Mouse (Mus musculus) liver, embryonic 14.5 days (tissue): ENCODE measurements around the gene Syt1. TPM values are rescaled to one million over a fixed set of nuclear protein-coding genes. Genes with fewer than 3 reads are reported as not detected.

Experiments used
- ATAC-seq: fragments of 200-750 bp; cut with Nextera tagmentation; 2 replicates; pipeline ENCODE4 v1.8.0; 2017; ENCODE audit warnings: moderate number of reproducible peaks, mild to moderate bottlenecking, moderate library complexity; ENCODE audit not compliant: insufficient read depth
- DNase-seq, 3 experiments: peaks; one replicate each; pipeline ENCODE4 v3.0.0-alpha.2; 2012 to 2013; ENCODE audit warnings: low read depth in 3 of 3, low spot score in 3 of 3
- H3K27ac ChIP-seq: fragments of 300-500 bp; sonication (generic); 2 replicates; pipeline ENCODE4 v1.5.1; 2014; ENCODE audit warnings: moderate library complexity, mild to moderate bottlenecking, control low read depth, inconsistent platforms
- H3K27me3 ChIP-seq: fragments of 300-500 bp; sonication (generic); 2 replicates; pipeline ENCODE4 v1.6.1; 2014; ENCODE audit warnings: mild to moderate bottlenecking, low read length, moderate library complexity; ENCODE audit not compliant: control insufficient read depth, insufficient read depth
- H3K36me3 ChIP-seq: fragments of 300-500 bp; sonication (generic); replicated peaks from 2 replicates; pipeline ENCODE4 v1.6.1; 2014; ENCODE audit warnings: low read depth; ENCODE audit not compliant: control insufficient read depth, insufficient read depth
- H3K4me1 ChIP-seq, 2 experiments: fragments of 200-500 bp in 1 of 2; fragments of 300-500 bp in 1 of 2; sonication (generic) in 1 of 2; replicated peaks; 2 replicates each; pipeline ENCODE4 v1.6.1; 2012 to 2014; ENCODE audit warnings: antibody characterized with exemption in 1 of 2, inconsistent platforms in 1 of 2, low read length in 1 of 2; ENCODE audit not compliant: control insufficient read depth in 2 of 2, insufficient read depth in 2 of 2
- H3K4me2 ChIP-seq: fragments of 300-500 bp; sonication (generic); 2 replicates; pipeline ENCODE4 v1.6.1; 2014; ENCODE audit warnings: low read depth, mild to moderate bottlenecking, control low read depth, moderate library complexity
- H3K4me3 ChIP-seq, 2 experiments: fragments of 200-500 bp in 1 of 2; fragments of 300-500 bp in 1 of 2; sonication (generic) in 1 of 2; 2 replicates each; pipeline ENCODE4 v1.5.1; 2012 to 2014; ENCODE audit warnings: low read depth in 2 of 2, low read length in 2 of 2, mild to moderate bottlenecking in 2 of 2, control low read depth in 1 of 2, inconsistent platforms in 1 of 2, moderate library complexity in 1 of 2; ENCODE audit not compliant: insufficient read depth in 1 of 2
- H3K9ac ChIP-seq: fragments of 300-500 bp; sonication (generic); replicated peaks from 2 replicates; pipeline ENCODE4 v1.6.1; 2014; ENCODE audit warnings: mild to moderate bottlenecking, control low read depth, moderate library complexity
- H3K9me3 ChIP-seq: fragments of 300-500 bp; sonication (generic); 2 replicates; pipeline ENCODE4 v1.6.1; 2016; ENCODE audit warnings: low read length, mixed read lengths; ENCODE audit not compliant: control insufficient read depth
- CTCF ChIP-seq: IDR thresholded peaks from 2 replicates; pipeline ENCODE4 v1.5.1; 2016; ENCODE audit warnings: antibody characterized with exemption, low read depth, control low read depth
- EP300 ChIP-seq: IDR thresholded peaks from 2 replicates; pipeline ENCODE4 v1.6.1; 2016; ENCODE audit warnings: antibody characterized with exemption, low read depth
- WGBS: fragments of 180-500 bp; shearing (Covaris S2); extraction: QIAGEN DNeasy Blood & Tissue Kit; methylation state at CpG from one replicate; pipeline ENCODE4 v1.1.7; 2014; ENCODE audit not compliant: insufficient replicate concordance; 5-methylcytosine and 5-hydroxymethylcytosine counted together
- polyA plus RNA-seq, 2 experiments: library from polyadenylated mRNA; depleted of rRNA in 1 of 2; stranded (reverse) in 1 of 2; unstranded in 1 of 2; fragments of >200 nt; fragmentation: Nextera tagmentation in 1 of 2; extraction: Ambion mirVana in 1 of 2; gene quantifications; 2 replicates each; pipeline versions ENCODE4 v1.2.1 to v1.2.3; 2012 to 2014

Syt1 gene
- polyA plus RNA-seq, 2 experiments = 0.02 to 0.04 TPM

DNA sequence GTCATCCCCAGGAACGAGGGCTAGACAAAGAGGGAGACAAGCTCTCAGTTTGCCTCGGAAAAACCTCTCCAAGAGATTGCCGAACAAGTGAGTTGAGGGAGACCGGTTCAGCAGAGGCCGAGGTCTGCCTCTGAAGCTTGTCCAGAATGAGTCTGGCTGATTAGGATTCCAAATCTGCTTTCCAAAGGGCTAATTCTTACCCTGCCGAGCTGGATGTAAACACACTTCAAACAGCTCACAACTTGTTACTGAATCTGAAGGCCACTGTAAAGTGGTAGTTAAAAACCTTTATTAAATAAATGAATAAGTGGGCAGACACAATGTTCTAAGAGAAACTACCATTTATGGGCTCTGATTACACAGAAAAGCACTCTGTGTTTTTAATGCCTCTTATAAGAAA, 491.6 kb downstream of the Syt1 start:
- DNase-seq (no peak), ATAC-seq (no peak)
- Histone ChIP-seq H3K9ac (no peak overlapping the region), H3K27me3 (no peaks in the 10 kb centered on the region), H3K27ac (no peak overlapping the region), H3K36me3 (no peaks in the 10 kb centered on the region), H3K9me3 (no peaks in the 10 kb centered on the region), H3K4me3 (no peak overlapping the region), H3K4me1 (no peaks in the 10 kb centered on the region), H3K4me2 (no peak overlapping the region)
- TF ChIP-seq EP300 = no peak
- TF ChIP-seq CTCF = no peak
- 56% methylated on average over 6 of the region's 6 CpGs for WGBS

DNA sequence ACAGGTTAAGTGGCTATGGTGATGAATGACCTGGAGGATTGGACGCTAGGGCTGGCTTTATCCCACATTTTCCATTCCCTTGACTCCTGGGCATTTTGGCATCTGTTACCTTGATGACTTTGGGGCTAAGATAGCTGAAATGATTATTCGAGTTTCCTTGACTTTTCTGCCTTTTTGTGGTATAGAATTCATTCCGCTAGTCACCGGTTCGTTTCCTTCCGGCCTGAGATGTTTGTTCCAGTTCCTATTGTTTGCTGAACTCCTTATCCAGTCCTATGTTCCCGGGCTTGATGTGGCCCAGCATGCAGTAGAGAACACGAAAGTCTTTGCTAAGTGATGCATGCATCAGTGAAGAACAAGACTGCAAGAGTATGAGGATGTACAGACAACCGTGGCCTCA, 493.7 kb downstream of the Syt1 start:
- H3K36me3 ChIP-seq = no peaks in the 10 kb centered on the region
- no peak overlapping the region for H3K4me2 ChIP-seq
- no peak overlapping the region for H3K27ac ChIP-seq
- TF ChIP-seq EP300 = no peak
- no peak for TF ChIP-seq CTCF
- no peaks in the 10 kb centered on the region for H3K4me1 ChIP-seq
- H3K4me3 ChIP-seq = no peak overlapping the region
- WGBS = 53% methylated on average over 9 of the region's 9 CpGs
- ATAC-seq (no peak), DNase-seq (no peak)
- no peak overlapping the region for H3K9ac ChIP-seq
- no peaks in the 10 kb centered on the region for H3K9me3 ChIP-seq
- no peaks in the 10 kb centered on the region for H3K27me3 ChIP-seq

DNA sequence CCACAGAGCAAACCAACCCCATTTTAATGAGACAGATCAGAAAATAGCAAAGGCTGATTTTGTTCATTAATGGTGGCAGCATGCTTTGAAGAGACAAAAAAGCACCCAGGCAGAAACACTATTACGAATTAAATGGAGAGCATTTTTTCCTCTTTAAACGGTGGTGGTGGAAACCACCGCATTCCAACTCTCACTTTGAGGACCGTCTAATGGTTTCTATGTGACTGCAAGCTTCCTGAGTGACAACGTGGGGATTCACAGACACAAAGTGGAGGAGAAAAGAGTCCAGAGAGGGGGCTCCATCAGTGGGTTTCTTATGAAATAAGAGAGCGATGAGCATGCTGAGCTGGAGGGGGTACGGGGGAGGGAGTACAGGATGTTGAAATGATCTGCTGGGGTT, 496.1 kb downstream of the Syt1 start:
- Histone ChIP-seq H3K27me3 (no peaks in the 10 kb centered on the region), H3K4me3 (no peak overlapping the region), H3K36me3 (no peaks in the 10 kb centered on the region), H3K4me2 (no peak overlapping the region), H3K27ac (no peak overlapping the region), H3K4me1 (no peaks in the 10 kb centered on the region), H3K9ac (no peak overlapping the region), H3K9me3 (no peaks in the 10 kb centered on the region)
- ATAC-seq (no peak), DNase-seq (no peak)
- 57% methylated on average over 7 of the region's 7 CpGs for WGBS
- TF ChIP-seq CTCF = no peak
- no peak for TF ChIP-seq EP300

DNA sequence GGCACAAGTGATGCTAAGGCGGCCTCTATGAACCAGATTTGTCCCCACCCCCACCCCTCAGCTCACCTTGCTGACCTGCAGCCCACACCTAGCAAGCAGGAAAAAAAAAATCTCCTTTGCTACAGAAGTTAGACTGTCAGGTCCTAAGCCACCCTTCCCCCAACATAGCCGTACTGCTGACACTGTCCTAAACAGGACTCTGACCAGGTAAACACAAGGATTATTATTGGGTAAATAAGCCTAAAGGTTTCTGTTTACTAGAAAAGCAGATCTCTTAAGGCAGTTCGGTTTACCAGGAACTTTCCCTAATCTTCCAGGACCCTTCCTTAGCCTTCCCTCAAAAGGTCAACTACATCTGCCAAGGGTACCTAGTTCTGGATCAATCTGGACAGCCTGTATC, 501.2 kb downstream of the Syt1 start:
- TF ChIP-seq EP300 (no peak), CTCF (no peak)
- no peaks in the 10 kb centered on the region for H3K36me3 ChIP-seq
- 44% methylated on average over 3 of the region's 3 CpGs for WGBS
- H3K4me2 ChIP-seq = no peak overlapping the region
- no peaks in the 10 kb centered on the region for H3K27me3 ChIP-seq
- ATAC-seq (no peak), DNase-seq (no peak)
- H3K9me3 ChIP-seq = no peaks in the 10 kb centered on the region
- no peaks in the 10 kb centered on the region for H3K4me1 ChIP-seq
- H3K27ac ChIP-seq = no peak overlapping the region
- H3K9ac ChIP-seq = no peak overlapping the region
- H3K4me3 ChIP-seq = no peak overlapping the region

DNA sequence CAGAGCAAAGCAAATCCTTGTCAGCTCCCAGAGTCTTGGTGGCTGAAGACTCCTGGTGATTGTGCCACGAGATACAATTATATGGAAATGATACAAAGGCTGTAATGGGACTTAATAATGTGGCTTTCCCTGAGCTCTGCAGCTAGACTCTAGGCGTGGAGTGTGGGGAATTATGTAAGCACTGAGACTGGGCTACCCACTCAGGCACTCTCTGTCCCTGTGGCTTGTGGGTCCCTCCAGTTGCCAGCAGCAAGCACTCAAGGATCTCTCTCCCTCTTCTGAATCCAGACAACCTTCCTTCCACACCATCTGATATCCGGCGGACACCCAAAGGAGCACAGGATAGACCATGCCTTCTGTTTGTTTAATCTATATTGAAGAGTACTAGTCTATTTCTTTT, 503.9 kb downstream of the Syt1 start:
- Histone ChIP-seq H3K9ac (no peak overlapping the region), H3K4me1 (no peaks in the 10 kb centered on the region), H3K27ac (no peak overlapping the region), H3K36me3 (no peaks in the 10 kb centered on the region), H3K4me2 (no peak overlapping the region), H3K4me3 (no peak overlapping the region), H3K9me3 (no peaks in the 10 kb centered on the region), H3K27me3 (no peaks in the 10 kb centered on the region)
- WGBS = 59% methylated on average over 4 of the region's 4 CpGs
- DNase-seq = no peak
- ATAC-seq = no peak
- TF ChIP-seq CTCF = no peak
- TF ChIP-seq EP300 = no peak
